Mouse (Mus musculus): ENCODE data around the gene Dpep3. TPM values are rescaled to one million over a fixed set of nuclear protein-coding genes. Genes with fewer than 3 reads are reported as not detected.
"Not testable (repeated sequence)": the region's sequence is repeated elsewhere in the genome, so short reads cannot be mapped to it uniquely, and the experiment has no call there.

The Dpep3 gene
- total and polyA plus RNA-seq, 2 experiments from 2014 or later, result not detected

DNA sequence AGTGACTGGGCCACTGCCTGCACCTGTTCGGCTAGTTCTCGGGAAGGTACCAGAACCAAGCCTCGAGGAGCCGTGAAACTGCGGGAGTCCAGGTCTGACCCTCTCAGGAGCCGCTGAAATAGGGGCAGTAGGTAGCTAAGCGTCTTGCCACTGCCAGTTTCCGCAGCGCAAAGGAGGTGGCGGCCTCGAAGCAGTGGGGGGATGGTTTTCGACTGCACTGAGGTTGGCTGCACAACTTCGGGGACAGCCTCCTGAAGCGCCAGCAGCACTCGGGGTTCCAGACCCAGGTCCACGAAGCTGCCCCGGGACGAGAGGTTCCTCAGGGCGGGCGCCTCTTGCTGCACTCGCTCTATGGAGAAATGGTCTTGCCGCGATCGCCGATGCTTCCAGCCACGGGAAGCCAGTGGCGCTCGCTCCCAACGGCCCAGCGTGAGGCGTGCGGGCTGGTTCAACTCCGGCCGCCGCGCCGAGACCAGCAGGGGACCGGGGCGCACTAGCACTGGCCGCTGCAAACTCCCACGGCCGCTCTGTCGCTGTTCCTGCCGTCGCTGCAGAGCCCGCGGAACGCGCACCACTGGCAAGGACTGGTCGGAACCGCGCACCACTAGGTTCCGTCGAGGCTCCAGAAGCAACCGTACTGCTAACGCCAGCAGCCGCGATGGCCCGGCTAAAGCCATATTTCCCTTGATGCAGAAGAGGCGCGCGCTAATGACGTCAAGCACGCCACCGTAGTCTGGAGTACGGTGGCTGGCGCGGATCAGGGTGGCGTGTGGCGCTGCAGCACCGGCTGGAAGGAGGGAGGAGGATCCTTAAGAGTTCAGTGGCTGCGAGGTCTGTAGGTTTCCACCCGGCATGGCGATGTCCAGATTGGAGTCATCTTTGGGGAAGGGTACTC lies 31.8 kb upstream of the Dpep3 start:
- Histone ChIP-seq H3K4me2 (ENCODE audit: low read depth, low read length) (peak overlapping the region; percentile 99), H3K36me3 (ENCODE audit: insufficient read depth, low read length) (0 out of 2 replicates have a peak, but pooled peaks cover 4% of the 10 kb centered on the region), H3K9ac (replicated peaks; ENCODE audit: low read length) (peak overlapping the region; percentile 81), H3K9me3 (ENCODE audit: low read length) (no peaks in the 10 kb centered on the region), H3K4me1 (ENCODE audit: insufficient read depth, low read length) (0 out of 2 replicates have a peak, but pooled peaks cover 5% of the 10 kb centered on the region), H3K4me3 (ENCODE audit: low read length) (peak overlapping the region; percentile 78), H3K27me3 (ENCODE audit: insufficient read depth, low read length) (no peaks in the 10 kb centered on the region), H3K27ac (peak overlapping the region; percentile 76)
- peak; percentile 97 for DNase-seq (ENCODE audit: low spot score)
- peak; percentile 98 for ATAC-seq
- WGBS, result 1% methylated on average over 74 of the region's 74 CpGs
- no peak for TF ChIP-seq CTCF (IDR thresholded peaks at IDR 0.05; ENCODE audit: low read depth)

- H3K4me3 ChIP-seq (ENCODE audit: low read length); ATAC-seq; H3K4me2 ChIP-seq (ENCODE audit: low read depth, low read length); H3K27me3 ChIP-seq (ENCODE audit: insufficient read depth, low read length); H3K4me1 ChIP-seq (ENCODE audit: insufficient read depth, low read length); DNase-seq (ENCODE audit: low spot score); H3K27ac ChIP-seq; H3K36me3 ChIP-seq (ENCODE audit: insufficient read depth, low read length); H3K9ac ChIP-seq (replicated peaks; ENCODE audit: low read length); H3K9me3 ChIP-seq (ENCODE audit: low read length): not testable (repeated sequence)
- WGBS, result 70% methylated on average over 3 of the region's 3 CpGs
Measured at GRCm38 (mm10) chr8:106007891-106008290, 28.7 kb upstream of the Dpep3 start.

GRCm38 (mm10) chr8:106007135-106007534 lies 27.9 kb upstream of the Dpep3 start:
- H3K27ac ChIP-seq, result no peak overlapping the region
- H3K9me3 ChIP-seq (ENCODE audit: low read length), result no peaks in the 10 kb centered on the region
- WGBS, result 86% methylated on average over 3 of the region's 3 CpGs
- H3K4me1 ChIP-seq (ENCODE audit: insufficient read depth, low read length), result 0 out of 2 replicates have a peak, but pooled peaks cover 5% of the 10 kb centered on the region
- H3K27me3 ChIP-seq (ENCODE audit: insufficient read depth, low read length), result no peaks in the 10 kb centered on the region
- DNase-seq (ENCODE audit: low spot score), result no peak
- no peak overlapping the region for H3K9ac ChIP-seq (replicated peaks; ENCODE audit: low read length)
- no peak overlapping the region for H3K4me2 ChIP-seq (ENCODE audit: low read depth, low read length)
- no peak for TF ChIP-seq CTCF (IDR thresholded peaks at IDR 0.05; ENCODE audit: low read depth)
- ATAC-seq, result no peak
- no peaks in the 10 kb centered on the region for H3K36me3 ChIP-seq (ENCODE audit: insufficient read depth, low read length)
- no peak overlapping the region for H3K4me3 ChIP-seq (ENCODE audit: low read length)

- Histone ChIP-seq H3K9ac (replicated peaks; ENCODE audit: low read length) (no peak overlapping the region), H3K27me3 (ENCODE audit: insufficient read depth, low read length) (no peaks in the 10 kb centered on the region), H3K4me3 (ENCODE audit: low read length) (no peak overlapping the region), H3K36me3 (ENCODE audit: insufficient read depth, low read length) (no peaks in the 10 kb centered on the region), H3K9me3 (ENCODE audit: low read length) (no peaks in the 10 kb centered on the region), H3K4me1 (ENCODE audit: insufficient read depth, low read length) (0 out of 2 replicates have a peak, but pooled peaks cover 5% of the 10 kb centered on the region), H3K27ac (no peak overlapping the region), H3K4me2 (ENCODE audit: low read depth, low read length) (no peak overlapping the region)
- DNase-seq (ENCODE audit: low spot score) (peak; percentile 21), ATAC-seq (no peak)
- TF ChIP-seq CTCF (IDR thresholded peaks at IDR 0.05; ENCODE audit: low read depth), result peak; percentile 34
- WGBS, result 88% methylated on average over 4 of the region's 4 CpGs
Measured at GRCm38 (mm10) chr8:106006413-106006812, 27.2 kb upstream of the Dpep3 start.

- Histone ChIP-seq H3K27me3 (ENCODE audit: insufficient read depth, low read length) (no peaks in the 10 kb centered on the region), H3K27ac (no peak within 1 kb of the TSS), H3K4me3 (ENCODE audit: low read length) (no peak within 1 kb of the TSS), H3K9ac (replicated peaks; ENCODE audit: low read length) (no peak within 1 kb of the TSS), H3K4me1 (ENCODE audit: insufficient read depth, low read length) (0 out of 2 replicates have a peak, but pooled peaks cover 5% of the 10 kb centered on the region), H3K4me2 (ENCODE audit: low read depth, low read length) (no peak within 1 kb of the TSS), H3K36me3 (ENCODE audit: insufficient read depth, low read length) (no peaks in the 10 kb centered on the region), H3K9me3 (ENCODE audit: low read length) (no peaks in the 10 kb centered on the region)
- ATAC-seq, result no peak
- WGBS, result 71% methylated on average over 4 of the region's 4 CpGs
- no peak for TF ChIP-seq CTCF (IDR thresholded peaks at IDR 0.05; ENCODE audit: low read depth)
- DNase-seq (ENCODE audit: low spot score), result no peak
Measured at GRCm38 (mm10) chr8:106005875-106006274, 26.6 kb upstream of the Dpep3 start, which contains the start of gene Dpep2nb. TSS of gene Dpep2nb (minus strand) at chr8:106005975.

DNA sequence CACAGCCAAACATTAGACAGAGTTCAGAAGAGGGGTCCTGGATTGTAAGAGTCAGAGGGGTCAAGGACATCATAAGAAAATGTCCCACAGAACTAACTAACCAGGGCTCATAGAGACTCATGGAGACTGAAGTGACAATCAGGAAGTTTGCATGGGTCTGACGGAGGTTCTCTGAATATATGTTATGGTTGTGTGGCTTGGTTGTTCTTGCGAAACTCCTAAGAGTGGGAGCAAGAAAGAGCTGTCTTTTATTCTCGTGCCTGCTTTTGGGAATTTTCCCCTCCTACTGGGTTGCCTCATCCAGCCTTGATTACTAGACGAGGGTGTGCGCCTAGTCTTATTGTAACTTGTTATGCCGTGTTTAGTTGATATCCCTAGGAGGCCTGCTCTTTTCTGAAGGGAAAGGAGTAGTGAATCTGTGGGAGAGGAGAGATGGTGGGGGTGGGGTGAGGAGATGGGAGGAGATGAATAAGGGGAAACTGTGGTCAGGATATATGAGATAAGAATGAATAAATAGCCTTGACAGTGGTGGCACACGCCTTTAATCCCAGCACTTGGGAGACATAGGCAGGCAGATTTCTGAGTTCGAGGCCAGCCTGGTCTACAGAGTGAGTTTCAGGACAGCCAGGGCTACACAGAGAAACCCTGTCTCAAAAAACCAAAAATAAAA lies 25.4 kb upstream of the Dpep3 start:
- WGBS, result 70% methylated on average over 8 of the region's 8 CpGs
- H3K4me2 ChIP-seq (ENCODE audit: low read depth, low read length), result no peak overlapping the region

More for the DNA sequence above, 25.4 kb upstream of the Dpep3 start:
- no peaks in the 10 kb centered on the region for H3K4me1 ChIP-seq (ENCODE audit: insufficient read depth, low read length)
- no peak overlapping the region for H3K27ac ChIP-seq
- H3K9ac ChIP-seq (replicated peaks; ENCODE audit: low read length), result no peak overlapping the region
- ATAC-seq, result no peak
- TF ChIP-seq CTCF (IDR thresholded peaks at IDR 0.05; ENCODE audit: low read depth), result no peak
- H3K27me3 ChIP-seq (ENCODE audit: insufficient read depth, low read length), result no peaks in the 10 kb centered on the region
- H3K4me3 ChIP-seq (ENCODE audit: low read length), result no peak overlapping the region
- no peak for DNase-seq (ENCODE audit: low spot score)
- no peaks in the 10 kb centered on the region for H3K9me3 ChIP-seq (ENCODE audit: low read length)
- H3K36me3 ChIP-seq (ENCODE audit: insufficient read depth, low read length), result no peaks in the 10 kb centered on the region

Measured in hindbrain, postnatal 0 days (tissue).